Mouse (Mus musculus): ENCODE measurements around the gene Pex14. TPM values are rescaled to one million over a fixed set of nuclear protein-coding genes. Genes with fewer than 3 reads are reported as not detected.

Pex14 gene
- polyA plus RNA-seq (2014; fragmentation: Nextera tagmentation; extraction: Ambion mirVana), result 36.9 and 42.4 TPM in 2 replicates

DNA sequence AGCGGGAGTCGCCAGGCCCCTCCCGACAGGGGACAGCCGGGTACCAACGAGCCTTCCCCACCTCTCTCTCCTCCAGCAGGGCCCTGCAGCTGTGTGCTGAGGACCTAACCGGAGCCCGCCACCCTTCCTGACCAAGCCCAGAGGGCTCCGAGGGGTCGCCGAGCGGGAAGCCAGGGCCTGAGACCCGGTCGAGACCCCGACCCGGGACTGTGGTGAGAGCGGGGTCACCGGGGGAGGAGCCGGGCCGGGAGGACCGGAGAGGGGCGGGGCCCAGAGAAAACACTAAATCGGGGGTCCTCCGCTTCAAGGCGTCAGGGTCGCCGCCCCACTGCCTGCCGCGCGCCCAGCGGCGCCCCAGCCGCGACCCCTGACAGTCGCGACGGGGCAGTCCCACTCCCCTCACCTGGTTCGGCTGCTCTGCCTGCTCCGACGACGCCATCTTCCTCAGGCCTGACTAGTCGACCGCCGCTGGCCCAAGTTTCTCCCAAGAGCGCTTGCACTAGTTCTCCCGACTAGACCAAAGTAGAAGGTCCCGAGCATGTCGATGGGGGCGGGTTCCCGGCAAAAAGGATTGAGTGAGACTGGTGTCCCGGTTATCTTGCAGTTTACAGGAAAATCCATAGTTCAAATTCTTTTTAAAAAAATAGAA lies at the start of gene Pex14:
Gene Pex14 (minus strand): TSS at position 508 of the 649 bp plus-strand sequence.
- ATAC-seq (ENCODE audit: low FRiP score, low TSS enrichment), result peak; percentile 79
- Histone ChIP-seq H3K4me3 (ENCODE audit: low read length) (peak within 1 kb of the TSS; percentile 71), H3K9me3 (ENCODE audit: control insufficient read depth, low read length) (no peaks in the 10 kb centered on the region), H3K27ac (ENCODE audit: low read depth, low read length) (0 out of 2 replicates have a peak within 1 kb of the TSS, but pooled peaks have one; percentile 33), H3K4me1 (ENCODE audit: control insufficient read depth, insufficient read depth, low read length) (peaks cover 11% of the 10 kb centered on the region), H3K4me2 (replicated peaks; ENCODE audit: low read depth, low read length) (peak within 1 kb of the TSS; percentile 82), H3K27me3 (ENCODE audit: control insufficient read depth, insufficient read depth, low read length) (no peaks in the 10 kb centered on the region), H3K36me3 (ENCODE audit: control insufficient read depth, insufficient read depth, low read length) (no peaks in the 10 kb centered on the region), H3K9ac (ENCODE audit: low read depth, low read length) (peak within 1 kb of the TSS; percentile 83)
- WGBS, result under 1% methylated on average over 42 of the region's 50 CpGs

DNA sequence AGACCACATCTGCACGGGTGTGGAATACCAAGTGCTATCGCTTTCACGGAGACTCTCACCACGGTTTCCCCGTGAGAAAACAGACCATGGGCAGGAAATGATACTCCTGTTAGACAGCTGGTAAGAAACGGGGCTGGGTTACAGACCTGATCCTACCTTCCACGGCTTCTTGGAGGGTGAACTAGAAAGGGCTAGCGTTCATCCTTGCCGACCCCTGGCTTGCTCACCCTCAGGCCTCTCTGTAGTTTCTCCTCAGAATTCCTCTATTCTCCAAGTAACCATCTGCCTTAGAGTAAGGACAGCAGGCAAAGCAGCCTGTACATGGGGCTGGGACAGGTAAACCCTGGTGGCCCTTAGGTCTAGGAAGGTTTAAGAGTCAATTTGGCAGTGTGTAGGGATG lies 49.5 kb upstream of the Pex14 start:
- no peak for ATAC-seq (ENCODE audit: low FRiP score, low TSS enrichment)
- Histone ChIP-seq H3K4me3 (ENCODE audit: low read length) (no peak overlapping the region), H3K27ac (ENCODE audit: low read depth, low read length) (no peak overlapping the region), H3K9ac (ENCODE audit: low read depth, low read length) (no peak overlapping the region), H3K4me1 (ENCODE audit: control insufficient read depth, insufficient read depth, low read length) (peaks cover 11% of the 10 kb centered on the region; the same call in 1 of the 2 replicates), H3K4me2 (replicated peaks; ENCODE audit: low read depth, low read length) (no peak overlapping the region), H3K9me3 (ENCODE audit: control insufficient read depth, low read length) (no peaks in the 10 kb centered on the region), H3K36me3 (ENCODE audit: control insufficient read depth, insufficient read depth, low read length) (peaks cover 49% of the 10 kb centered on the region), H3K27me3 (ENCODE audit: control insufficient read depth, insufficient read depth, low read length) (no peaks in the 10 kb centered on the region)
- WGBS, result 54% methylated on average over 9 of the region's 9 CpGs

- H3K27ac ChIP-seq (ENCODE audit: low read depth, low read length), result no peak overlapping the region
- no peak overlapping the region for H3K4me2 ChIP-seq (replicated peaks; ENCODE audit: low read depth, low read length)
- H3K9me3 ChIP-seq (ENCODE audit: control insufficient read depth, low read length), result no peaks in the 10 kb centered on the region
- H3K4me1 ChIP-seq (ENCODE audit: control insufficient read depth, insufficient read depth, low read length), result peaks cover 11% of the 10 kb centered on the region; the same call in 1 of the 2 replicates
- H3K9ac ChIP-seq (ENCODE audit: low read depth, low read length), result no peak overlapping the region
- no peak overlapping the region for H3K4me3 ChIP-seq (ENCODE audit: low read length)
- H3K36me3 ChIP-seq (ENCODE audit: control insufficient read depth, insufficient read depth, low read length), result peaks cover 38% of the 10 kb centered on the region
- no peak for ATAC-seq (ENCODE audit: low FRiP score, low TSS enrichment)
- no peaks in the 10 kb centered on the region for H3K27me3 ChIP-seq (ENCODE audit: control insufficient read depth, insufficient read depth, low read length)
- WGBS, result 75% methylated on average over 4 of the region's 4 CpGs
Measured at GRCm38 (mm10) chr4:149148084-149148483, 48.4 kb upstream of the Pex14 start.

DNA sequence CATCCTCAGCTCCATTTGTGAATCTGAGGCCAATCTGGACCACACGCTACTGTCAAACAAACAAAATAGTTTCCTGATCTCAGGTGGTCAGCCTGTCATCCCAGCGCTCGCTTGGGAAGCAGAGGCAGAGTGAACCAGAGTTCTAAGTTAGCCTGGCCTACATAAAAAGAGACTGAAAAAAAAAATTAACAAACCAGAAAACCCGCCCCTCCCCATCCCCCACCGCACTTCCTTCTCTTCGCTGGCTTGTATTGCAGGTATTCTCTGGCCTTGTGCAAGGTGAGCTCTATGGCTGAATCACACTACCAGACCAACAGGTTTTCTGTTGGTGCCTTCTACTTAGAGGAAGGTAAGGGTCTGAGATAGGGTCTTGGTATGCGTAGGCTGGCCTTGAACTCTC lies 47.9 kb upstream of the Pex14 start:
- Histone ChIP-seq H3K36me3 (ENCODE audit: control insufficient read depth, insufficient read depth, low read length) (peaks cover 32% of the 10 kb centered on the region), H3K27ac (ENCODE audit: low read depth, low read length) (no peak overlapping the region), H3K4me3 (ENCODE audit: low read length) (no peak overlapping the region), H3K9me3 (ENCODE audit: control insufficient read depth, low read length) (no peaks in the 10 kb centered on the region), H3K4me1 (ENCODE audit: control insufficient read depth, insufficient read depth, low read length) (peaks cover 11% of the 10 kb centered on the region; the same call in 1 of the 2 replicates), H3K4me2 (replicated peaks; ENCODE audit: low read depth, low read length) (no peak overlapping the region), H3K9ac (ENCODE audit: low read depth, low read length) (no peak overlapping the region), H3K27me3 (ENCODE audit: control insufficient read depth, insufficient read depth, low read length) (no peaks in the 10 kb centered on the region)
- WGBS, result 81% methylated on average over 7 of the region's 7 CpGs
- ATAC-seq (ENCODE audit: low FRiP score, low TSS enrichment), result no peak

DNA sequence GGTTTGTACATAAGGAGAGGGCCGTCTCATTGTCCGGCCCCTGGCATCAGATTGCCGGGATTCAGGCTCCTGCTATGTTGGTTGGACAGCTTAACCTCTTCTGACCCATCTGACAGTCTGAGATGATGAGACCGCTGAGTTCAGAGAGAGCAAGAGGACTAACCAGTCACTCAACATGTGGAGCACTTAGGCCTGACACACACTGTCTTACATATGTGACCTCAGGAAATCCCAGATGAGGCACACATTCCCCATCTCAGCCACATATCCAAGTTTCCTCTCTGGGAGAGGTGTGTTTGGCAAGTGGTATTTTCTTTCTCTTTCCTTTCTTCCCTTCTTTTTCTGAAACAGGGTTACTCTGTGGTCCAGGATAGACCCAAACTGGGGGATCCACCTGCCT lies 45.5 kb upstream of the Pex14 start:
- peaks cover 11% of the 10 kb centered on the region; the same call in 1 of the 2 replicates for H3K4me1 ChIP-seq (ENCODE audit: control insufficient read depth, insufficient read depth, low read length)
- 79% methylated on average over 4 of the region's 4 CpGs for WGBS
- ATAC-seq (ENCODE audit: low FRiP score, low TSS enrichment), result no peak

GRCm38 (mm10) chr4:149144459-149144858 lies 44.8 kb upstream of the Pex14 start:
- 3% methylated on average over 3 of the region's 3 CpGs for WGBS
- Histone ChIP-seq H3K4me3 (ENCODE audit: low read length) (no peak overlapping the region), H3K9ac (ENCODE audit: low read depth, low read length) (no peak overlapping the region), H3K4me1 (ENCODE audit: control insufficient read depth, insufficient read depth, low read length) (peaks cover 9% of the 10 kb centered on the region; the same call in 1 of the 2 replicates), H3K27ac (ENCODE audit: low read depth, low read length) (no peak overlapping the region), H3K4me2 (replicated peaks; ENCODE audit: low read depth, low read length) (no peak overlapping the region), H3K27me3 (ENCODE audit: control insufficient read depth, insufficient read depth, low read length) (no peaks in the 10 kb centered on the region), H3K9me3 (ENCODE audit: control insufficient read depth, low read length) (no peaks in the 10 kb centered on the region), H3K36me3 (ENCODE audit: control insufficient read depth, insufficient read depth, low read length) (peaks cover 2% of the 10 kb centered on the region; the same call in 1 of the 2 replicates)
- ATAC-seq (ENCODE audit: low FRiP score, low TSS enrichment), result peak; percentile 73

More for the DNA sequence above, 45.5 kb upstream of the Pex14 start:
- no peak overlapping the region for H3K4me2 ChIP-seq (replicated peaks; ENCODE audit: low read depth, low read length)
- H3K27me3 ChIP-seq (ENCODE audit: control insufficient read depth, insufficient read depth, low read length), result no peaks in the 10 kb centered on the region
- no peak overlapping the region for H3K4me3 ChIP-seq (ENCODE audit: low read length)
- no peaks in the 10 kb centered on the region for H3K9me3 ChIP-seq (ENCODE audit: control insufficient read depth, low read length)
- no peak overlapping the region for H3K9ac ChIP-seq (ENCODE audit: low read depth, low read length)
- peaks cover 9% of the 10 kb centered on the region for H3K36me3 ChIP-seq (ENCODE audit: control insufficient read depth, insufficient read depth, low read length)
- H3K27ac ChIP-seq (ENCODE audit: low read depth, low read length), result no peak overlapping the region

- no peak overlapping the region for H3K27ac ChIP-seq (ENCODE audit: low read depth, low read length)
- H3K4me3 ChIP-seq (ENCODE audit: low read length), result no peak overlapping the region
- H3K4me2 ChIP-seq (replicated peaks; ENCODE audit: low read depth, low read length), result no peak overlapping the region
- no peak for ATAC-seq (ENCODE audit: low FRiP score, low TSS enrichment)
- H3K9me3 ChIP-seq (ENCODE audit: control insufficient read depth, low read length), result no peaks in the 10 kb centered on the region
- H3K36me3 ChIP-seq (ENCODE audit: control insufficient read depth, insufficient read depth, low read length), result no peaks in the 10 kb centered on the region
- H3K4me1 ChIP-seq (ENCODE audit: control insufficient read depth, insufficient read depth, low read length), result peaks cover 6% of the 10 kb centered on the region; the same call in 1 of the 2 replicates
- no peaks in the 10 kb centered on the region for H3K27me3 ChIP-seq (ENCODE audit: control insufficient read depth, insufficient read depth, low read length)
- H3K9ac ChIP-seq (ENCODE audit: low read depth, low read length), result no peak overlapping the region
- 44% methylated on average over 4 of the region's 4 CpGs for WGBS
Measured at GRCm38 (mm10) chr4:149143594-149143993, 43.9 kb upstream of the Pex14 start.

DNA sequence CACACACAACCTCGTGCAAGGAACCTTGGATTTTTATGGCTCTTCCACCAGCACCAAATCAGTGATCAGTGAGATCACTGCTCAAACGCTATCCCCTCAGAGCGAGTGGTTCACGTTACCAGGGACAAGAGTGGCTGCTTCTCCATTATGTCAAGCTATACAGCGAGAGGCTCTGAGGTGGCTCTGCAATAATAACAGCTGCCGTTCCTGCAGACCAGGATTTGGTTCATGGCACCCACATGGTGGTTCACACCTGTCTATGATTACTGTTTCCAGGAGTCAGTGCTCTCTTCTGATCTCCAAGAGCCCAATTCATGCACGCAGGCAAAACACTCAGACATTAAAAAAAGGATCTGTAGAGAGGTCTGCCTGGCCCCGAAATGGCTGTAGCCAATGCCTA lies 38.8 kb upstream of the Pex14 start:
- WGBS, result 69% methylated on average over 8 of the region's 8 CpGs
- Histone ChIP-seq H3K4me2 (replicated peaks; ENCODE audit: low read depth, low read length) (no peak overlapping the region), H3K4me1 (ENCODE audit: control insufficient read depth, insufficient read depth, low read length) (peaks cover 6% of the 10 kb centered on the region), H3K27ac (ENCODE audit: low read depth, low read length) (no peak overlapping the region), H3K9me3 (ENCODE audit: control insufficient read depth, low read length) (no peaks in the 10 kb centered on the region), H3K36me3 (ENCODE audit: control insufficient read depth, insufficient read depth, low read length) (no peaks in the 10 kb centered on the region), H3K9ac (ENCODE audit: low read depth, low read length) (no peak overlapping the region), H3K27me3 (ENCODE audit: control insufficient read depth, insufficient read depth, low read length) (no peaks in the 10 kb centered on the region), H3K4me3 (ENCODE audit: low read length) (no peak overlapping the region)
- ATAC-seq (ENCODE audit: low FRiP score, low TSS enrichment), result no peak

DNA sequence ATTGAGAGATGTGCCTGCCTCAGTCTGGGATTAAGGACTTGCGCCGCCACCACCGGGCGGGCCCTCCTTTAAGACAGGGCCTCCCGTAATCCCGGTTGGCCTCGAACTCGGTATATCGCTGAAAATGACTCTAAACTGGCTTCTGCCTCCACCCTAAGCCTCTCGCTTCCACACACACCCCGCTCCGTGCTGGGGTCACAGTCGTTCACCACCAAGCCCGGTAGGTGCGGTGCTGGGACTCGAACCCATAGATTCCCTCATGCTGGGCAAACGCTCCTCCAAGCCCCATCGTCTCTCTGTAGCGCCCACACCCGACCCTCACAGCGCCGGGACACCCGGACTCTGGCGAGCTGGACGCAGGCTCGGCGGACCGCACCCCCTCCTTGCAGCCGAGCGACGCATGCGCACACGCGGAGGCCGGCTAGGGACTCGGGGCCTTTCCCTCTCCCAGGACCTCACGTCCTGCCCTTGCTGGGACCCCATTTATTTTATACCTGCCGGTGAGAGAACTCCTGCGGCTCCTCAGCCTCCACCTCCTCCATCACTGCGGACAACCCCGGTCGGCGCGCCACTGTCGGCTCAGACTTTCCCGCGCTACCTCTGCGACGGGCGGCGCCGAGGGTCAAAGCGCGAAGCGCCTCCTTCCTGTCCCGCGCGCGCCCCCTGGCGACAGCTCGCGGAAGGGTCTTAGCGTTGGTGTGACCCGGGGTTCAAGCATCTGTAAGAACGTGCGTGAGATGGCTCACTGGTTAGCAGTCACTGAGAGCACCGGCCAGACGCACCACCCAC lies 37.5 kb upstream of the Pex14 start, which contains the start of gene Cenps:
Gene Cenps (minus strand): TSS at position 648 of the 789 bp plus-strand sequence.
- peak within 1 kb of the TSS; percentile 87 for H3K27ac ChIP-seq (ENCODE audit: low read depth, low read length)
- no peaks in the 10 kb centered on the region for H3K27me3 ChIP-seq (ENCODE audit: control insufficient read depth, insufficient read depth, low read length)
- peak within 1 kb of the TSS; percentile 74 for H3K4me2 ChIP-seq (replicated peaks; ENCODE audit: low read depth, low read length)
- peaks cover 6% of the 10 kb centered on the region for H3K4me1 ChIP-seq (ENCODE audit: control insufficient read depth, insufficient read depth, low read length)
- H3K36me3 ChIP-seq (ENCODE audit: control insufficient read depth, insufficient read depth, low read length), result no peaks in the 10 kb centered on the region
- 1% methylated on average over 68 of the region's 68 CpGs for WGBS
- peak within 1 kb of the TSS; percentile 64 for H3K4me3 ChIP-seq (ENCODE audit: low read length)
- H3K9me3 ChIP-seq (ENCODE audit: control insufficient read depth, low read length), result no peaks in the 10 kb centered on the region
- ATAC-seq (ENCODE audit: low FRiP score, low TSS enrichment), result peak; percentile 92
- H3K9ac ChIP-seq (ENCODE audit: low read depth, low read length), result peak within 1 kb of the TSS; percentile 69

Measured in kidney, embryonic 14.5 days (tissue).